Mouse (Mus musculus) CH12.LX (cell line): Measurements from ENCODE around the gene Cfap99. TPM values are rescaled to one million over a fixed set of nuclear protein-coding genes. Genes with fewer than 3 reads are reported as not detected.

ENCODE experiments used
- DNase-seq: peaks from one replicate; pipeline ENCODE4 v3.0.0-alpha.2; 2013; ENCODE audit errors: extremely low read depth
- H3K27ac ChIP-seq: 2 replicates; pipeline ENCODE4 v1.5.1; 2012; ENCODE audit warnings: low read depth, mild to moderate bottlenecking, control low read depth, moderate library complexity; ENCODE audit not compliant: insufficient read depth
- H3K27me3 ChIP-seq: replicated peaks from 2 replicates; pipeline ENCODE3; 2012; ENCODE audit warnings: inconsistent platforms
- H3K36me3 ChIP-seq, 2 experiments: replicated peaks in 1 of 2; 2 replicates each; pipeline versions ENCODE3 to v1.6.1; 2012; ENCODE audit warnings: inconsistent platforms in 1 of 2, low read length in 1 of 2, mild to moderate bottlenecking in 1 of 2, mixed read lengths in 1 of 2, moderate library complexity in 1 of 2; ENCODE audit not compliant: control insufficient read depth in 1 of 2, insufficient read depth in 1 of 2
- H3K4me1 ChIP-seq, 2 experiments: 2 replicates each; pipeline ENCODE4 v1.6.1; 2012; ENCODE audit warnings: inconsistent platforms in 1 of 2, moderate library complexity in 1 of 2; ENCODE audit not compliant: insufficient read depth in 2 of 2, control insufficient read depth in 1 of 2
- H3K4me2 ChIP-seq: 2 replicates; pipeline ENCODE4 v1.6.1; 2012; ENCODE audit warnings: low read depth, mild to moderate bottlenecking, control low read depth; ENCODE audit not compliant: poor library complexity, insufficient read depth, severe bottlenecking
- H3K4me3 ChIP-seq, 3 experiments: fragments of 150-350 bp in 1 of 3; sonication (generic) in 1 of 3; replicated peaks in 1 of 3; 2 replicates each; pipeline versions ENCODE3 to v1.5.1; 2011 to 2012; ENCODE audit warnings: low read depth in 2 of 3, low read length in 2 of 3, mild to moderate bottlenecking in 2 of 3, moderate library complexity in 2 of 3, control low read depth in 1 of 3, improper control_type of control experiment in 1 of 3, inconsistent platforms in 1 of 3, mixed read lengths in 1 of 3; ENCODE audit not compliant: poor library complexity in 1 of 3
- H3K79me2 ChIP-seq: replicated peaks from 2 replicates; pipeline ENCODE4 v1.6.1; 2012; ENCODE audit warnings: mild to moderate bottlenecking, moderate library complexity; ENCODE audit not compliant: control insufficient read depth, poor library complexity, insufficient read depth, severe bottlenecking; ENCODE audit errors: extremely low read depth
- H3K9ac ChIP-seq: 2 replicates; pipeline ENCODE4 v1.6.1; 2012; ENCODE audit warnings: low read depth, mild to moderate bottlenecking, control low read depth, moderate library complexity; ENCODE audit not compliant: insufficient read depth
- H3K9me3 ChIP-seq: replicated peaks from 2 replicates; pipeline ENCODE3; 2012; ENCODE audit warnings: low read length, inconsistent platforms, mixed read lengths
- BHLHE40 ChIP-seq: IDR thresholded peaks from 2 replicates; pipeline ENCODE4 v1.6.1; 2011; ENCODE audit warnings: mild to moderate bottlenecking, low read depth, low read length, improper control_type of control experiment
- CHD1 ChIP-seq: IDR thresholded peaks from 2 replicates; pipeline ENCODE4 v1.6.1; 2012; ENCODE audit warnings: low read depth, low read length, improper control_type of control experiment, inconsistent platforms
- CTCF ChIP-seq, 2 experiments: IDR thresholded peaks in 1 of 2; conservative IDR thresholded peaks in 1 of 2; 2 replicates each; pipeline ENCODE4 v1.5.1; 2011 to 2012; ENCODE audit warnings: low read depth in 2 of 2, low read length in 2 of 2, improper control_type of control experiment in 1 of 2, inconsistent platforms in 1 of 2, mild to moderate bottlenecking in 1 of 2, moderate library complexity in 1 of 2
- E2F4 ChIP-seq: IDR thresholded peaks from 2 replicates; pipeline ENCODE4 v1.6.1; 2011; ENCODE audit warnings: low read depth, low read length, improper control_type of control experiment; ENCODE audit not compliant: insufficient replicate concordance
- ELF1 ChIP-seq: IDR thresholded peaks from 2 replicates; pipeline ENCODE4 v1.6.1; 2014; ENCODE audit warnings: low read depth, mild to moderate bottlenecking, inconsistent platforms, low read length, improper control_type of control experiment
- EP300 ChIP-seq: IDR thresholded peaks from 2 replicates; pipeline ENCODE4 v1.6.1; 2011; ENCODE audit warnings: low read length, improper control_type of control experiment
- GABPA ChIP-seq: IDR thresholded peaks from 2 replicates; pipeline ENCODE4 v1.6.1; 2012; ENCODE audit warnings: low read depth, low read length, improper control_type of control experiment, inconsistent platforms; ENCODE audit not compliant: insufficient replicate concordance
- IRF4 ChIP-seq: IDR thresholded peaks from 2 replicates; pipeline ENCODE4 v1.6.1; 2014; ENCODE audit warnings: low read depth, mild to moderate bottlenecking, inconsistent platforms, low read length, improper control_type of control experiment
- JUN ChIP-seq: IDR thresholded peaks from 2 replicates; pipeline ENCODE4 v1.6.1; 2011; ENCODE audit warnings: low read depth, mild to moderate bottlenecking, low read length, improper control_type of control experiment, moderate library complexity; ENCODE audit not compliant: insufficient read depth
- JUND ChIP-seq: conservative IDR thresholded peaks from 2 replicates; pipeline ENCODE4 v1.6.1; 2011; ENCODE audit warnings: low read depth, low read length, improper control_type of control experiment
- KAT2A ChIP-seq: IDR thresholded peaks from 2 replicates; pipeline ENCODE4 v1.6.1; 2012; ENCODE audit warnings: low read length, improper control_type of control experiment, inconsistent platforms; ENCODE audit not compliant: insufficient replicate concordance
- MAFK ChIP-seq: IDR thresholded peaks from 2 replicates; pipeline ENCODE4 v1.6.1; 2011; ENCODE audit warnings: low read length, improper control_type of control experiment; ENCODE audit not compliant: insufficient replicate concordance
- MAX ChIP-seq: IDR thresholded peaks from 2 replicates; pipeline ENCODE4 v1.6.1; 2011; ENCODE audit warnings: low read length, improper control_type of control experiment
- MEF2A ChIP-seq: IDR thresholded peaks from 2 replicates; pipeline ENCODE4 v1.6.1; 2014; ENCODE audit warnings: low read depth, mild to moderate bottlenecking, inconsistent platforms, low read length, improper control_type of control experiment, borderline replicate concordance
- MXI1 ChIP-seq: IDR thresholded peaks from 2 replicates; pipeline ENCODE4 v1.6.1; 2011; ENCODE audit warnings: mild to moderate bottlenecking, low read depth, low read length, improper control_type of control experiment
- MYC ChIP-seq: IDR thresholded peaks from 2 replicates; pipeline ENCODE4 v1.6.1; 2011; ENCODE audit warnings: low read depth, mild to moderate bottlenecking, improper control_type of control experiment, low read length
- NELFE ChIP-seq: IDR thresholded peaks from 2 replicates; pipeline ENCODE4 v1.6.1; 2011; ENCODE audit warnings: low read depth, low read length, improper control_type of control experiment
- NRF1 ChIP-seq: IDR thresholded peaks from 2 replicates; pipeline ENCODE4 v1.6.1; 2014; ENCODE audit warnings: low read depth, mild to moderate bottlenecking, inconsistent platforms, low read length, improper control_type of control experiment, moderate library complexity
- PAX5 ChIP-seq: IDR thresholded peaks from 2 replicates; pipeline ENCODE4 v1.6.1; 2012; ENCODE audit warnings: low read length, inconsistent platforms, mixed read lengths
- POLR2A ChIP-seq: IDR thresholded peaks from 2 replicates; pipeline ENCODE4 v1.6.1; 2011; ENCODE audit warnings: low read depth, mild to moderate bottlenecking, improper control_type of control experiment, low read length
- RAD21 ChIP-seq: IDR thresholded peaks from 2 replicates; pipeline ENCODE4 v1.6.1; 2011; ENCODE audit warnings: low read depth, mild to moderate bottlenecking, low read length, improper control_type of control experiment, moderate library complexity
- SMC3 ChIP-seq: IDR thresholded peaks from 2 replicates; pipeline ENCODE4 v1.6.1; 2011; ENCODE audit warnings: low read depth, low read length, improper control_type of control experiment
- TBP ChIP-seq: conservative IDR thresholded peaks from 2 replicates; pipeline ENCODE4 v1.6.1; 2011; ENCODE audit warnings: low read depth, low read length, improper control_type of control experiment
- TCF12 ChIP-seq: IDR thresholded peaks from 2 replicates; pipeline ENCODE4 v1.6.1; 2014; ENCODE audit warnings: low read depth, mild to moderate bottlenecking, inconsistent platforms, low read length, improper control_type of control experiment
- USF1 ChIP-seq: IDR thresholded peaks from 2 replicates; pipeline ENCODE4 v1.6.1; 2014; ENCODE audit warnings: low read depth, mild to moderate bottlenecking, inconsistent platforms, low read length, improper control_type of control experiment
- ZC3H11A ChIP-seq: IDR thresholded peaks from 2 replicates; pipeline ENCODE4 v1.6.1; 2012; ENCODE audit warnings: low read depth, mild to moderate bottlenecking, inconsistent platforms, low read length, improper control_type of control experiment
- ZKSCAN1 ChIP-seq: IDR thresholded peaks from 2 replicates; pipeline ENCODE4 v1.6.1; 2012; ENCODE audit warnings: low read depth, inconsistent platforms, low read length, improper control_type of control experiment, borderline replicate concordance
- ZMIZ1 ChIP-seq: IDR thresholded peaks from 2 replicates; pipeline ENCODE4 v1.6.1; 2012; ENCODE audit warnings: low read depth, mild to moderate bottlenecking, inconsistent platforms, low read length, improper control_type of control experiment
- dilution Hi-C: fragments of 300-500 bp; cut with MboI; formaldehyde crosslinking; loops from 2 replicates; pipeline ENCODE4 v1.14.3; 2020; ENCODE audit warnings: low sequenced_read_pairs; ENCODE audit not compliant: extremely low pct_unique_long_range_greater_than_20kb, extremely low pct_ligation_motif_present
- in situ Hi-C: fragments of 300-500 bp; cut with MboI; formaldehyde crosslinking; loops from 3 replicates; pipeline ENCODE4 v1.14.3; 2019; ENCODE audit warnings: low sequenced_read_pairs, low pct_ligation_motif_present, low pct_unique_long_range_greater_than_20kb, mixed read lengths
- polyA plus RNA-seq: library from polyadenylated mRNA; unstranded; fragments of >175 nt; gene quantifications from 2 replicates; pipeline ENCODE4 v1.2.1, GENCODE M21; 2012; ENCODE audit warnings: low read depth; ENCODE audit not compliant: insufficient read length
- total RNA-seq, 2 experiments: library from RNA; depleted of rRNA; stranded (reverse); fragments of 300-350 nt in 1 of 2; fragments of >200 nt in 1 of 2; gene quantifications; 2 replicates each; pipeline ENCODE4 v1.2.3; 2012 to 2014

Gene Cfap99
- total and polyA plus RNA-seq, 3 experiments, result not detected

DNA sequence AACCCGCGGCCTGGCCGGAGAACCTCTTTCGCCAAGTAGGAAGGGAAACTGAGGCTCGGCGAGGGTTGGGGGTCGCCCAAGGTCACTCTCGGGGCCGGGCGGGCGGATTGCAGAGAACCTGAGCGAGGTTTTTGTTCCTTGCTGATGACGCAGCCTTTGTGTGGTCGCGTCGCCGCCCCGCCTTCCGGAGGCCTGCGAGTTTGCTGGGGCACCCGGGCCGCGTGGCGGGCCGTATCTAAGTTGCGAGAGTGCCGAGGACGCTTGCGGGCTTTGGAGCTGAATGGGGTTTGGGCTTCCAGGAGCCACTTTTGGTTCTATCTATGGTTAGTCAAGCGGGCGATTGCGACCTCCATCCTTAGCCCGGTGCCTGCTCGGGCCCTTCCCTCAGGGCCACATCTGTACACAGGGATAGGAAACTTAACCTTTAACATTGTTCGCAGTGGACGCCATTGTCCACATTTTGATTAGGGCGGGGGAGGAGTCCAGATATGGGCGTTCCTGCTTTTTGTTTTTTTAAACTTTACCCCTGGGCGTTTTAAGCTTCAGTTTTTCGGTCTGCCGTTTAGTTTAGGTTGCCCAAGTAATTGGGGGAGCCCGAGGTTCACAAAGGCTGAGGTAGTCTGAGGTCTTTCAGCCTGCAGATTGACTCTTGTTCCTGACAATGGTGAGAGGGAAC lies 48.5 kb downstream of the Cfap99 start (continued):
- TF ChIP-seq KAT2A (no peak), MAX (peak; percentile 83), E2F4 (no peak)

DNA sequence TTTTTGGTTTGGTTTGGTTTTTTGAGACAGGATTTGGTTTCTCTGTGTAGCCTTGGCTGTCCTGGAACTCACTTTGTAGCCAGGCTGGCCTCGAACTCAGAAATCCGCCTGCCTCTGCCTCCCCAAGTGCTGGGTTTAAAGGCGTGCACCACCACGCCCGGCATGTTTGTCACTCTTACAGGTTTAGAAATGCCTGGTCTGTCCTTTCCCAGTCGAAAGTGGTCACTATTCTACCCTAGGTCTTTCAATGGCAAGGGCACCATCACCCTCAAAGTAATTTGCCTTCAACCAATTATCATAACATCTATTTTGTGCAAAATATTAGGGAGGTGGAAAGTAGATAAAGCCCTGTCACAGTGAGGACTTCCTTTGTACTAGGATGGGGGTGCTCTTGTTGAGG lies 51.8 kb downstream of the Cfap99 start:
- peaks cover 4 to 40% of the 10 kb centered on the region in 2 experiments; a peak in 3 of 4 replicates for H3K4me1 ChIP-seq
- H3K27me3 ChIP-seq, result no peaks in the 10 kb centered on the region
- DNase-seq, result no peak
- no peak overlapping the region for H3K9ac ChIP-seq
- no peaks in the 10 kb centered on the region for H3K9me3 ChIP-seq
- H3K27ac ChIP-seq, result no peak overlapping the region
- no peak overlapping the region for H3K4me3 ChIP-seq
- in situ Hi-C loops, result no loop called here
- TF ChIP-seq PAX5, result no peak
- no peak for TF ChIP-seq ELF1
- TF ChIP-seq ZMIZ1, result no peak
- TF ChIP-seq MXI1, result no peak
- no peak for TF ChIP-seq MAFK
- TF ChIP-seq JUN, result no peak
- TF ChIP-seq EP300, result no peak
- no peak for TF ChIP-seq TBP
- no peak for TF ChIP-seq CTCF (conservative IDR thresholded peaks at IDR 0.05 in 1 of 2, IDR thresholded peaks at IDR 0.05 in 1 of 2; ENCODE audit: low read depth in 2 of 2, low read length in 2 of 2)
- TF ChIP-seq ZKSCAN1, result no peak
- no peak for TF ChIP-seq RAD21
- H3K4me2 ChIP-seq, result no peak overlapping the region; the same call in 1 of the 2 replicates
- H3K79me2 ChIP-seq, result peaks cover 89% of the 10 kb centered on the region
- dilution Hi-C loops, result no loop called here
- H3K36me3 ChIP-seq, result peaks cover 11 to 55% of the 10 kb centered on the region in 2 experiments

DNA sequence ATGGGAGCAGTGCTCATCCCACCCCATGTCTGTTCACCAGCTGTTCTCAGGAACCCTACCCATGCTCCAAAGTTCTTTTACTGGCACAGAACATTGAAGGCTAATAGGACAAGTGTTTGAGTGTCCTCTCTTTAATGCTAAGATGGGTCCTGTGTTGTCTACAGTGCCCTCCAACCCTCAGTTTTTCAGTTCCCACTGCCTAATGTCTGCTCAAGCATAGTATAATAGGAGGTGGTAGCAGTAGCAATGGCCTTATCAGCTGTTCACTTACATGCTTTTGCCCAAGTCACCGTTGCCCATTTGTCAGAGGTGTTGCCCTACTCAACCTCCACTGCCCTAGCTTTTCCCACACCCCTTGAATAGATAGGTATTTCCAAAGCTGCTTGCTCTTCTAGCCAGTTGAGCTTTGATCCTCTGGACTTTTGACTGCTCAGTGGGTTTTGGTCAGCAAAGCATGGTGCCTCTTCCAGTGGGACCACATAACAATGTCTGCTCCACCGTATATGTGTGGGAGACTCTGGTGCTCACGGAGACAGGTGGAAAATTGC lies 63.8 kb downstream of the Cfap99 start:
- Histone ChIP-seq H3K27me3 (no peaks in the 10 kb centered on the region), H3K4me1 (no peaks in the 10 kb centered on the region), H3K4me2 (no peak overlapping the region), H3K27ac (no peak overlapping the region), H3K9me3 (no peaks in the 10 kb centered on the region), H3K9ac (no peak overlapping the region), H3K79me2 (no peaks in the 10 kb centered on the region; the same call in 1 of the 2 replicates), H3K36me3 (peaks cover 77 to 92% of the 10 kb centered on the region in 2 experiments), H3K4me3 (no peak overlapping the region)
- in situ Hi-C loops, result no loop called here
- dilution Hi-C loops, result no loop called here
- no peak for DNase-seq
- TF ChIP-seq BHLHE40 (no peak), MXI1 (no peak), ZKSCAN1 (no peak), SMC3 (no peak), NRF1 (no peak), TCF12 (no peak), CHD1 (no peak), IRF4 (no peak), CTCF (conservative IDR thresholded peaks at IDR 0.05 in 1 of 2, IDR thresholded peaks at IDR 0.05 in 1 of 2; ENCODE audit: low read depth in 2 of 2, low read length in 2 of 2) (no peak), POLR2A (no peak), NELFE (no peak), GABPA (no peak), ELF1 (no peak), USF1 (no peak), MYC (no peak), TBP (no peak), PAX5 (no peak), MEF2A (no peak), ZC3H11A (no peak), JUND (no peak)
